Mouse (Mus musculus): ENCODE data around the gene Magi2.

DNA sequence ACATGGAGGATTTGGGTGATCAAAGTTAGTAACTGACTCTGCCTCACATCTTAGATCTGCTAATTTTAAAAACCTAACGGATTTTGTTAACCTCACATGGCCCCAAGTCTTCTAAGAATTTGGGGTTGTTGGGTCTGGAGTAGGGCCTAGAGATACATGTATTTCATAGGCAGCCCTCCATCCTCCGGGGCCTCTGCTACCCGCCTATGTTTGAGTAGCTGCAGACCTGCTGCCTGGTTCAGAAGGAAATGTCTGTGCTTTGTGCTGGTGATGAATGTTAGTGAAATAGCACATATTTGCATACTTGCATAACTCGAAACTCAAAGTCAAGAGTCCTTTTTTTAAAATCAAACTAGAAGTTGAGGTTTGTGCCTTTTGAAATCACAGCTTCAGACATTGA lies 319.6 kb downstream of the Magi2 start:
- TF ChIP-seq CTCF (IDR thresholded peaks at IDR 0.05; ENCODE audit: extremely low read depth, insufficient read length, insufficient replicate concordance, low read depth, low read length) (no peak), POLR2A (IDR thresholded peaks at IDR 0.05; ENCODE audit: low read depth, low read length) (no peak)
